Mouse (Mus musculus): Measurements from ENCODE around the gene Cfap61.

GRCm38 (mm10) chr2:146226484-146226883 is 291.9 kb downstream of the Cfap61 start:
- TF ChIP-seq CTCF (IDR thresholded peaks at IDR 0.05; ENCODE audit: borderline replicate concordance, control insufficient read depth, extremely low read depth, insufficient read depth, low read length, poor library complexity) (no peak), POLR2A (IDR thresholded peaks at IDR 0.05; ENCODE audit: control insufficient read depth, extremely low read depth, insufficient read depth, low read length, poor library complexity) (no peak)
